ENCODE assay signal across 30 mouse cellular contexts in genomic region chr2:90568091-90568490, GRCm38 (mm10). TPM values are rescaled to one million over a fixed set of nuclear protein-coding genes. Genes with fewer than 3 reads are reported as not detected.
DNase-seq lines count a peak whose midpoint lies in the region; ATAC-seq lines count a peak whose summit lies in the region.
"Had no signal": no experiment of that assay in that cellular context is flagged by ENCODE, and none has a peak within 500 bp of the region (broad histone marks: within the 10 kb centered on the region; RNA-seq: fewer than 3 reads in every experiment).

No protein-coding gene starts in this region.

- H3K4me1 ChIP-seq in forebrain, embryonic 14.5 days (ENCODE audit: control insufficient read depth, insufficient read depth, low read length), result peaks cover 5% of the 10 kb centered on the region; the same call in 1 of the 2 replicates
- peaks cover 11% of the 10 kb centered on the region; the same call in 1 of the 2 replicates for H3K4me1 ChIP-seq in forebrain, embryonic 15.5 days
- H3K4me1 ChIP-seq: hindbrain, embryonic 12.5 days had no signal

- H3K36me3 ChIP-seq in forebrain, embryonic 14.5 days (ENCODE audit: control insufficient read depth, insufficient read depth, low read length), result no peaks in the 10 kb centered on the region
- H3K36me3 ChIP-seq in forebrain, embryonic 15.5 days, result no peaks in the 10 kb centered on the region
- H3K36me3 ChIP-seq: embryonic facial prominence, embryonic 10.5 days; embryonic facial prominence, embryonic 15.5 days; heart, embryonic 10.5 days; heart, embryonic 15.5 days; hindbrain, embryonic 12.5 days; intestine, embryonic 15.5 days; limb, embryonic 10.5 days; limb, embryonic 15.5 days had no signal

- DNase-seq in forebrain, embryonic 14.5 days (ENCODE audit: low spot score), result peak; percentile 24
- peak; percentile 35 to 48 for DNase-seq in layer of hippocampus, adult 8-10 months (ENCODE audit: low spot score in 2 of 2)
- DNase-seq in layer of hippocampus, postnatal 25 days (ENCODE audit: extremely low spot score in 1 of 2, low spot score in 1 of 2), result no peak
- DNase-seq in right cerebral cortex, adult 18-20 months, result peak; percentile 66
- DNase-seq in right cerebral cortex, postnatal 14 days, result no peak
- peak; percentile 66 for DNase-seq in layer of hippocampus, adult 9-11 months
- no peak for DNase-seq in heart, postnatal 10 days
- DNase-seq: adrenal gland, postnatal 10 days; gastrocnemius, postnatal 10 days; heart, postnatal 36 days; kidney, adult 2 months; kidney, postnatal 36 days; lung, postnatal 36 days; spleen, adult 18-20 months; thymus, adult 18-20 months; thymus, postnatal 25 days had no signal

- H3K9ac ChIP-seq in forebrain, embryonic 14.5 days (ENCODE audit: low read length), result no peak overlapping the region
- no peak overlapping the region for H3K9ac ChIP-seq in forebrain, embryonic 15.5 days (replicated peaks)
- H3K9ac ChIP-seq: embryonic facial prominence, embryonic 15.5 days; heart, embryonic 15.5 days; hindbrain, embryonic 12.5 days; intestine, embryonic 15.5 days; limb, embryonic 15.5 days had no signal

- 80% methylated on average over 7 of the region's 7 CpGs for WGBS in forebrain, embryonic 14.5 days
- 78% methylated on average over 7 of the region's 7 CpGs for whole genome bisulfite sequencing in forebrain, embryonic 15.5 days

- no peak overlapping the region for H3K27ac ChIP-seq in forebrain, embryonic 14.5 days (ENCODE audit: low read depth, low read length)
- H3K27ac ChIP-seq in forebrain, embryonic 15.5 days (replicated peaks), result no peak overlapping the region
- H3K27ac ChIP-seq: embryonic facial prominence, embryonic 10.5 days; embryonic facial prominence, embryonic 15.5 days; heart, embryonic 10.5 days; heart, embryonic 15.5 days; hindbrain, embryonic 12.5 days; hindbrain, postnatal 0 days; intestine, embryonic 15.5 days; limb, embryonic 10.5 days; limb, embryonic 15.5 days had no signal

- no peaks in the 10 kb centered on the region for H3K27me3 ChIP-seq in forebrain, embryonic 14.5 days (replicated peaks; ENCODE audit: control insufficient read depth, insufficient read depth, low read length)
- no peaks in the 10 kb centered on the region for H3K27me3 ChIP-seq in forebrain, embryonic 15.5 days
- H3K27me3 ChIP-seq: embryonic facial prominence, embryonic 15.5 days; heart, embryonic 15.5 days; hindbrain, embryonic 12.5 days; intestine, embryonic 15.5 days; Patski had no signal

- ATAC-seq in forebrain, embryonic 14.5 days, result no peak
- ATAC-seq in forebrain, embryonic 15.5 days (replicated peaks), result no peak
- ATAC-seq: forebrain, embryonic 16.5 days; hindbrain, postnatal 0 days; intestine, embryonic 15.5 days; midbrain, embryonic 16.5 days; Patski had no signal

- intact Hi-C loops in heart, postnatal 10 days (cut with DNase I), result no loop called here

- no peak overlapping the region for H3K4me2 ChIP-seq in forebrain, embryonic 14.5 days (ENCODE audit: low read length)
- H3K4me2 ChIP-seq in forebrain, embryonic 15.5 days (replicated peaks), result no peak overlapping the region
- H3K4me2 ChIP-seq: embryonic facial prominence, embryonic 15.5 days; heart, embryonic 15.5 days; hindbrain, embryonic 12.5 days; intestine, embryonic 15.5 days; limb, embryonic 15.5 days; midbrain, embryonic 11.5 days had no signal

- no peak overlapping the region for H3K4me3 ChIP-seq in forebrain, embryonic 14.5 days (ENCODE audit: low read depth, low read length)
- no peak overlapping the region for H3K4me3 ChIP-seq in forebrain, embryonic 15.5 days
- H3K4me3 ChIP-seq: embryonic facial prominence, embryonic 10.5 days; embryonic facial prominence, embryonic 15.5 days; heart, embryonic 10.5 days; heart, embryonic 15.5 days; hindbrain, embryonic 12.5 days; intestine, embryonic 15.5 days; limb, embryonic 10.5 days; limb, embryonic 15.5 days had no signal

- H3K9me3 ChIP-seq in forebrain, embryonic 14.5 days (replicated peaks; ENCODE audit: control insufficient read depth, low read length), result no peaks in the 10 kb centered on the region
- no peaks in the 10 kb centered on the region for H3K9me3 ChIP-seq in forebrain, embryonic 15.5 days
- H3K9me3 ChIP-seq: embryonic facial prominence, embryonic 10.5 days; embryonic facial prominence, embryonic 15.5 days; heart, embryonic 10.5 days; heart, embryonic 15.5 days; hindbrain, embryonic 12.5 days; intestine, embryonic 15.5 days; limb, embryonic 10.5 days; limb, embryonic 15.5 days had no signal

RNA-seq across cellular contexts. Expression of gene Ptprj, which starts 12.4 kb away (rescaled TPM):
- 3.5 and 4.1 TPM in 2 replicates for polyA plus RNA-seq in forebrain, embryonic 14.5 days (2014; fragmentation: Nextera tagmentation; extraction: Ambion mirVana)
- polyA plus RNA-seq in forebrain, embryonic 15.5 days (2015; fragmentation: Nextera tagmentation; extraction: Ambion mirVana), result 3.3 and 3.7 TPM in 2 replicates
- total RNA-seq in layer of hippocampus, adult 8-10 months (2022), result 100 to 1,000 TPM; 108 to 115 (median 111) TPM
- total RNA-seq in layer of hippocampus, postnatal 25 days (2021), result 100 to 1,000 TPM; 118 to 129 TPM
- 10 to 100 TPM in 1 of 2 experiments, 1 to 10 TPM in 1; 9.1 to 13.1 TPM for total RNA-seq in heart, postnatal 10 days (2021)

Comparison
In these comparisons a context has a peak if more than half of its experiments do, and no peak if none do; other contexts are left out.
1. DNase-seq: peak in forebrain, embryonic 14.5 days (single experiment), layer of hippocampus, adult 8-10 months (2 of 2), right cerebral cortex, adult 18-20 months (single experiment) and layer of hippocampus, adult 9-11 months (single experiment); none in layer of hippocampus, postnatal 25 days (0 of 2), right cerebral cortex, postnatal 14 days (single experiment) and heart, postnatal 10 days (0 of 2).
2. RNA of gene Ptprj, which starts 12.4 kb away (total RNA-seq): 118 to 129 TPM in layer of hippocampus, postnatal 25 days and 108 to 115 TPM in layer of hippocampus, adult 8-10 months; 9.1 to 13.1 TPM in heart, postnatal 10 days; every median in the first group is over 4 times any median in the second.